Mouse (Mus musculus) hindbrain, embryonic 11.5 days (tissue): ENCODE data around the gene Upk3b. TPM values are rescaled to one million over a fixed set of nuclear protein-coding genes. Genes with fewer than 3 reads are reported as not detected.
A peak's percentile ranks its signal among the peaks of the same experiment; 100 is the strongest.

ENCODE experiments used
- ATAC-seq: fragments of 200-750 bp; cut with Nextera tagmentation; 2 replicates; pipeline ENCODE4 v1.8.0; 2017; ENCODE audit warnings: mild to moderate bottlenecking, moderate TSS enrichment, moderate library complexity; ENCODE audit not compliant: low FRiP score
- DNase-seq: peaks from one replicate; pipeline ENCODE4 v3.0.0-alpha.2; 2015; ENCODE audit warnings: low spot score
- H3K27ac ChIP-seq: fragments of 300-500 bp; sonication (generic); 2 replicates; pipeline ENCODE4 v1.5.1; 2014; ENCODE audit warnings: mild to moderate bottlenecking, low read depth, low read length
- H3K27me3 ChIP-seq: fragments of 300-500 bp; sonication (generic); 2 replicates; pipeline ENCODE4 v1.6.1; 2014; ENCODE audit warnings: mild to moderate bottlenecking, low read length, moderate library complexity, mixed read lengths; ENCODE audit not compliant: control insufficient read depth, insufficient read depth
- H3K36me3 ChIP-seq: fragments of 300-500 bp; sonication (generic); 2 replicates; pipeline ENCODE4 v1.6.1; 2014; ENCODE audit warnings: mild to moderate bottlenecking, low read length, moderate library complexity, mixed read lengths; ENCODE audit not compliant: control insufficient read depth, insufficient read depth
- H3K4me1 ChIP-seq: fragments of 300-500 bp; sonication (generic); replicated peaks from 2 replicates; pipeline ENCODE4 v1.6.1; 2014; ENCODE audit warnings: low read length, mixed read lengths; ENCODE audit not compliant: control insufficient read depth, insufficient read depth
- H3K4me2 ChIP-seq: fragments of 300-500 bp; sonication (generic); replicated peaks from 2 replicates; pipeline ENCODE4 v1.6.1; 2014; ENCODE audit warnings: mild to moderate bottlenecking, low read depth, low read length
- H3K4me3 ChIP-seq: fragments of 300-500 bp; sonication (generic); 2 replicates; pipeline ENCODE4 v1.5.1; 2014; ENCODE audit warnings: low read depth, low read length
- H3K9ac ChIP-seq: fragments of 300-500 bp; sonication (generic); 2 replicates; pipeline ENCODE4 v1.6.1; 2014; ENCODE audit warnings: low read depth, low read length
- H3K9me3 ChIP-seq: fragments of 300-500 bp; sonication (generic); 2 replicates; pipeline ENCODE4 v1.6.1; 2016; ENCODE audit warnings: low read length; ENCODE audit not compliant: control insufficient read depth
- WGBS: fragments of 180-500 bp; shearing (Covaris S2); extraction: QIAGEN DNeasy Blood & Tissue Kit; methylation state at CpG from one replicate; pipeline ENCODE4 v1.1.7; 2014; 5-methylcytosine and 5-hydroxymethylcytosine counted together
- polyA plus RNA-seq: library from polyadenylated mRNA; unstranded; fragments of >200 nt; fragmentation: Nextera tagmentation; extraction: Ambion mirVana; gene quantifications from 2 replicates; pipeline ENCODE4 v1.2.1, GENCODE M21; 2014

Upk3b gene
- polyA plus RNA-seq, 1 experiment from 2014 or later, result 0.45 TPM

DNA sequence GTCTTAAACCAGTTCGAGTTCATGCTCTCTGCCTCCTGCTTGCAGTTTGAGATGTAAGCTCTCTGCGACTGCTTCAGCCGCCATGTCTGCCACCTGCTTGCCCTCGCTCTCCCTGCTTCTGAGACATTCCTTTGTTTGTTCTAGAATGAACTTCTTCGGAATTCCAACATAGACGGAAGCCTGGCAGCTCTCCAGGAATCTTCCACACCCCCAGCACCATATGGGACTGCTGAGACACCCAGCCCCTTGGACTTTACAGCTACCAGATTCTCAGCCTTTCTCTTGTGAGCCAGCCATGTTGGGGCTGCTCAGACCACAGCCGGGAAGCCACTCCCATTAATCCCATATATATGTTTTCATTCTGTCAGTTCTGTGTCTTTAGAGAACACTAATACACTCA lies 38.0 kb downstream of the Upk3b start:
- no peaks in the 10 kb centered on the region for H3K36me3 ChIP-seq
- ATAC-seq (no peak), DNase-seq (no peak)
- no peaks in the 10 kb centered on the region for H3K9me3 ChIP-seq
- no peaks in the 10 kb centered on the region for H3K4me1 ChIP-seq
- 66% methylated on average over 7 of the region's 7 CpGs for WGBS
- no peaks in the 10 kb centered on the region for H3K27me3 ChIP-seq
- no peak overlapping the region for H3K9ac ChIP-seq
- H3K4me2 ChIP-seq, result no peak overlapping the region
- H3K4me3 ChIP-seq, result no peak overlapping the region
- no peak overlapping the region for H3K27ac ChIP-seq

DNA sequence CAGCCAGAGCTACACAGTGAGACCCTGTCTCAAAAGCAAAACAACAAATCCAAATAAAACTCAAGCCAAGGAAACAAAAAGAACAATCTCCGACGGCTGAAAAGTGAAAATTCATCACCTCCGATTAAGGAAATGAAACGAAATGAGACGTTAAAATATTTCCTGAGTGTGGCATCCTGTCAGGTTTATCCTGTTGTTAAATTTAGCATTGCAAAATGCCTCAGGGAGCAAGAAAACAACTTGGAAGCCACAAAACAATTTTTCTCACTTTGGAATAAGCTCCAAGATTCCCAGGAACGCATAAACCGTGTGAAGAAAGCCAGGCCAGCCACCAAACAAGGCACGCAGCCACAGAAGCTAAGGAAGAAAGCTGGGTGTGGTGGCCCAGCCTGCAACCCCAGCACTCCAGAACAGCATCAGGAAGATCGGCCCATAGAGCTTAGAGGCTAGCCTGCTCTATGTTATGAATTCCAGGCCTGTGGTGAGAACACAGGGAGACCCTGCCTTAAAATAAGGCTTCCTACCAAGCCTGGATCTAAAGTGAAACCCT lies 38.8 kb downstream of the Upk3b start:
- no peak for ATAC-seq
- no peaks in the 10 kb centered on the region for H3K9me3 ChIP-seq
- no peak overlapping the region for H3K27ac ChIP-seq
- H3K4me2 ChIP-seq, result no peak overlapping the region
- H3K27me3 ChIP-seq, result no peaks in the 10 kb centered on the region
- H3K4me1 ChIP-seq, result no peaks in the 10 kb centered on the region
- H3K36me3 ChIP-seq, result no peaks in the 10 kb centered on the region
- no peak overlapping the region for H3K9ac ChIP-seq
- WGBS, result 86% methylated on average over 9 of the region's 9 CpGs
- no peak for DNase-seq
- H3K4me3 ChIP-seq, result no peak overlapping the region

DNA sequence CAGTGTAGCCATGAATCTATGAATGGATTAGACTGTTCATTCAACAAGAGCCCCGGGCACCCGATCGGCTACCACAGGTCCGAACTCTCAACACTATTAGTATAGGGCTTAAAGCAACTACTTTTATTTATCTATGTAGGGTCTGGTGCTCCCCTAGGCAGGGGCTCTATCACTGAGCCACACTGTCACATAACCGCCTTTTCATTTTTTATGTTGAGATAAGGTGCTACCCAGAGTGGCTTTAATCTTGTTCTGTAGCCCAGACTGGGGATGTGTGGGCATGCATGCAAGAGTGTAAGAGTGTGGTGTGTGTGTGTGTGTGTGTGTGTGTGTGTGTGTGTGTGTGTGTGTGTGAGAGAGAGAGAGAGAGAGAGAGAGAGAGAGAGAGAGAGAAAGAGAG lies 39.8 kb downstream of the Upk3b start:
- H3K27me3 ChIP-seq, result no peaks in the 10 kb centered on the region
- no peaks in the 10 kb centered on the region for H3K9me3 ChIP-seq
- no peaks in the 10 kb centered on the region for H3K4me1 ChIP-seq
- 97% methylated on average over 5 of the region's 5 CpGs for WGBS
- H3K4me3 ChIP-seq, result no peak overlapping the region
- DNase-seq (no peak), ATAC-seq (no peak)
- no peak overlapping the region for H3K27ac ChIP-seq
- no peak overlapping the region for H3K4me2 ChIP-seq
- H3K9ac ChIP-seq, result no peak overlapping the region
- H3K36me3 ChIP-seq, result no peaks in the 10 kb centered on the region

DNA sequence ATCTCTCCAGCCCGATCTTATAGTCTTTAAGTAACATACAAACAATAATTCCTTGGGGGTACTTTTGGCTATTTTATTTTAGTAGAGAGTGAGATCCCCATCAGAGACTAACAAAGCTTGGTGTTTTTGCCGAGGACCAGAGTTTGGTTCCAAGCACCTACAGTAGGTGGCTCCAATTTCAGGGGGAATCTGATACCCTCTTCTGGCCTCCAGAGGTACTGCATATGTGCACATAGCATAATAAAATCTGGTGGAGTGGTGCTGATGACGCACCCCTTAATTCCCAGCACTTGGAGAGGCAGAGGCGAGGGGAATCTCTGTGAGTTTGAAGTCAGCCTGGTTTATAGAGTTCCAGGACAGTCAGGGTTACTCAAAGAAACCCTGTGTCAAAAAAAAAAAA lies 44.0 kb downstream of the Upk3b start:
- H3K9ac ChIP-seq, result no peak overlapping the region
- no peak overlapping the region for H3K4me3 ChIP-seq
- no peak overlapping the region for H3K4me2 ChIP-seq
- H3K27me3 ChIP-seq, result peaks cover 10% of the 10 kb centered on the region
- DNase-seq (no peak), ATAC-seq (no peak)
- H3K9me3 ChIP-seq, result no peaks in the 10 kb centered on the region
- H3K36me3 ChIP-seq, result no peaks in the 10 kb centered on the region
- peaks cover 6% of the 10 kb centered on the region; the same call in 1 of the 2 replicates for H3K4me1 ChIP-seq
- 75% methylated on average over 4 of the region's 4 CpGs for WGBS
- H3K27ac ChIP-seq, result no peak overlapping the region

DNA sequence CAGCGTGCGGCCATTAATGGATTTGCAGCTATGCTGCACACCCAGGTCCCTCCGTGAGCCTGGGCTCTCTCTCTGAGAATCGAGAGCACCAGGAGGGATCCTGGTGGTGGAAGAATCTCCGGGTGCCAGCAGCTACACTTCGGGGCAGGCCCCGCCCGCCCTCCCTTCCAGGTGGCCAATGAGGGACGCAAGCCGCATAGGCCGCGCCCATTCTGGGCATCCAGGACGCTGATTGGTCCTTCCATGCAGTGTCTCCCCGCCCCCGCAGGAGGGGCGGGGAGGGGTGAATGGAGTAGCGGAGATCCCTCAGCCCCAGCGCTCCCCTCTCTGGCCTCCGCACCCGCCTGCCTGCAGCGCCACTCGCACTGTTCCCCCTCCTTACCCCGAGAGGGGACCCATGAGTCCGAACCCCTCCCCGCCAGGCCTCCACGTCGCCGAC lies 45.4 kb downstream of the Upk3b start, which contains the start of gene Rasa4:
TSS of gene Rasa4 (plus strand) at position 248 of the 439 bp plus-strand sequence.
- peak; percentile 94 for ATAC-seq
- peak within 1 kb of the TSS; percentile 82 for H3K4me2 ChIP-seq
- under 1% methylated on average over 25 of the region's 28 CpGs for WGBS
- H3K4me3 ChIP-seq, result peak within 1 kb of the TSS; percentile 37
- H3K36me3 ChIP-seq, result no peaks in the 10 kb centered on the region
- DNase-seq, result peak; percentile 98
- H3K27ac ChIP-seq, result no peak within 1 kb of the TSS
- peaks cover 10% of the 10 kb centered on the region for H3K27me3 ChIP-seq
- peaks cover 6% of the 10 kb centered on the region; the same call in 1 of the 2 replicates for H3K4me1 ChIP-seq
- peak within 1 kb of the TSS; percentile 37 for H3K9ac ChIP-seq
- no peaks in the 10 kb centered on the region for H3K9me3 ChIP-seq

DNA sequence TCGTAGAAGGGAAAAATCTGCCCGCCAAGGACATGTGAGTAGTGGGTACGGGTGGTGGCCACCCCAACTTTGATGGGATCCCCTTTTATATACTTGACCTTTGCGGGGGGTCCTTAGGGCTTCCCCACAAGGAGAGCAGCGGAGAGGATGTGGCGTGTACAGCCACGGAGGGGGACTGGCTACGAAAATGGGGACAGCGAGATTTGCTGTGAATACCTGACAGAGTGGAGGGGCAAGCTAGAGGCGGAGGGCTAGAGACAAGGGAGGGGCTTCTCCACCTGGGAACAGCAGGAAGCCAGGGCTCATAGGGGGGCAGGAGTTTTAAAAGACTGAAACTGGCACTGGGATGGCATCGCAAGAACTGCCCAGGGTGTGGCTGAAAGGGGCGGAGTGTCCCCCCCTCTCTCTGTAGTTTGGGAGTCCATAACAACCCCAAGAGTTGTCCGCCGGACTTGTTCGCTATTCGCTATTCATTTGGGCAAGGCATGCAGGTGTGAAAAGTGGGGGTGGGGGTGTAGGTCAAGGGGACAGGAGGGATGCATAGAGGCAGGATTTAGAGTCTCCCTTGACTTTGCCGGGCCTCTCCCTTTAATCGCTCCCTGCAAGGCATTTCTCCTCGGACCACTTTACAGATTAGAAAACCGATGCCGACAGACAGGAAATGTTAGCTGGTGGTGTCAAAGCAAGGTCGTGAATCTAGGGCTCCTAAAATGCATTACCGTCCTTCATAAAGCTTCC lies 46.0 kb downstream of the Upk3b start:
- peak overlapping the region; percentile 37 for H3K4me3 ChIP-seq
- H3K36me3 ChIP-seq, result no peaks in the 10 kb centered on the region
- peaks cover 6% of the 10 kb centered on the region; the same call in 1 of the 2 replicates for H3K4me1 ChIP-seq
- DNase-seq, result no peak
- H3K27ac ChIP-seq, result no peak overlapping the region
- H3K27me3 ChIP-seq, result peaks cover 10% of the 10 kb centered on the region
- peak overlapping the region; percentile 82 for H3K4me2 ChIP-seq
- peak overlapping the region; percentile 37 for H3K9ac ChIP-seq
- H3K9me3 ChIP-seq, result no peaks in the 10 kb centered on the region
- under 1% methylated on average over 23 of the region's 23 CpGs for WGBS
- ATAC-seq, result peak; percentile 39

DNA sequence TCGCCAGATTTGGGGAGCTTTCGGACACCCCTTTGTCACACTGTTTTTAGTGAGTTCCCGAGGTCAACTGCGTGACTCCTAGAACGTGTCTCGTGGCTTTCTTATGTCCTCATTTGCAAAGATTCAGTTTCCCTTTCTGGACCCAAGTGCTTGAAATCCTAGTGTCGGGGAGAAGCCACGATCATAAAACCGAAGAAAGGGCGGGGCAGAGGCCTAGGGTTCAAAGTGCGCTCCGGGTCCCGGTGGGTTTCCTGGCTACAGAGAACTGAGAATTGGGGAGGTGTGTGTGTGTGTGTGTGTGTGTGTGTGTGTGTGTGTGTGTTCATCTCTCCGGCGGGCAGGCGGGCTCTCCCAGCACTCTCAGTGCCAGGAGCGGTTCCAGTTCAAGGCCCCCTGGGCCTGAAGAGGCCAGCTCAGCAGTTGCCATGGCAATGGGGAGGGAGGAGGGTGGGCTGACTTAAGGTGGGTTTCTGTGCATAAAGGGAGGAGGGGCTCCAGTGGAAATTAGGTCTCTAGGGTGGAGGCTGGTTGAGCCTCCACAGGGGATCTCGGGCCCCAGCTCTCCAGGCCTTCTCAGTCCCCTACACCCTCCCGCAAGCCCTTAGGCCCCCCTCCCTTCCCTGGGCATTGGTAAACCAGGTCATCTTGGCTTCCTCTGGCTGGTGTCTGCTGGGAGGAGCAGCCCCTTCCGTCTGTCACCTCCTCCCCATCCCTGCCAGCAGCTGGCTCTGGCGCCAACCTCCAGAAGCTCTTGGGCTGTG lies 46.8 kb downstream of the Upk3b start:
- Histone ChIP-seq H3K4me2 (peak overlapping the region; percentile 82), H3K4me3 (peak overlapping the region; percentile 37; the same call in 1 of the 2 replicates), H3K27ac (no peak overlapping the region), H3K9ac (peak overlapping the region; percentile 16; the same call in 1 of the 2 replicates), H3K36me3 (no peaks in the 10 kb centered on the region), H3K9me3 (no peaks in the 10 kb centered on the region), H3K4me1 (peaks cover 6% of the 10 kb centered on the region; the same call in 1 of the 2 replicates), H3K27me3 (peaks cover 10% of the 10 kb centered on the region)
- 4% methylated on average over 16 of the region's 21 CpGs for WGBS
- DNase-seq (peak; percentile 68), ATAC-seq (peak; percentile 50; the same call in 1 of the 2 replicates)

DNA sequence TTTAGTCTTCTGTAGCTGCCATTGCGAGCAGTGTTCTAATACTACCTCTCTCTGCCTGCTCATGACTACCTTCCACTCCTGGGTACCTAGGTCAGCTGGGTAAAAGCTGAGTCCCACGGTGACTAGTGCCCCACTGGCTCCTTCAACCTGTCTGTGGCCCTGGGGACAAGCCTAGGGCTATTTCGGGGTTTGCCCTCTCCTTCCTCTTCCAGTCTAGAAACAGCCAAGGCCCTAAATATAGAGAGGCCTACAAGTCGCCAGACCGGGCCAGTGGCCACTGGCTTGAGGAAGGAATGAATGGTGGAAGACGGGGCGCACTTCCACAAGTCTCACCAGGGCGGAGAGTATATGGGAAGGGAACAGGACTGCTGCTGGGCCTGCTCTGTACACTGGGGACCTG lies 48.0 kb downstream of the Upk3b start:
- Histone ChIP-seq H3K36me3 (no peaks in the 10 kb centered on the region), H3K4me1 (peaks cover 6% of the 10 kb centered on the region; the same call in 1 of the 2 replicates), H3K27ac (no peak overlapping the region), H3K9me3 (no peaks in the 10 kb centered on the region), H3K4me3 (no peak overlapping the region), H3K4me2 (no peak overlapping the region), H3K27me3 (peaks cover 10% of the 10 kb centered on the region), H3K9ac (no peak overlapping the region)
- DNase-seq (no peak), ATAC-seq (no peak)
- 94% methylated on average over 8 of the region's 8 CpGs for WGBS
